Mouse (Mus musculus) intestine, embryonic 16.5 days (tissue): ENCODE measurements around the gene Tm9sf4. TPM values are rescaled to one million over a fixed set of nuclear protein-coding genes. Genes with fewer than 3 reads are reported as not detected.
A peak's percentile ranks its signal among the peaks of the same experiment; 100 is the strongest.

Experiments
- ATAC-seq: fragments of 200-750 bp; cut with Nextera tagmentation; 2 replicates; pipeline ENCODE4 v1.8.0; 2017; ENCODE audit warnings: moderate TSS enrichment, moderate library complexity
- H3K27ac ChIP-seq: fragments of 300-500 bp; sonication (generic); 2 replicates; pipeline ENCODE4 v1.5.1; 2014; ENCODE audit warnings: mild to moderate bottlenecking, low read length
- H3K27me3 ChIP-seq: fragments of 300-500 bp; sonication (generic); replicated peaks from 2 replicates; pipeline ENCODE4 v1.6.1; 2014; ENCODE audit warnings: low read length, control low read depth, mixed read lengths; ENCODE audit not compliant: control insufficient read depth, insufficient read depth
- H3K36me3 ChIP-seq: fragments of 300-500 bp; sonication (generic); 2 replicates; pipeline ENCODE4 v1.6.1; 2014; ENCODE audit warnings: low read length, control low read depth; ENCODE audit not compliant: control insufficient read depth, insufficient read depth
- H3K4me1 ChIP-seq: fragments of 300-500 bp; sonication (generic); 2 replicates; pipeline ENCODE4 v1.6.1; 2014; ENCODE audit warnings: low read length, control low read depth, mixed read lengths; ENCODE audit not compliant: control insufficient read depth, insufficient read depth
- H3K4me2 ChIP-seq: fragments of 300-500 bp; sonication (generic); 2 replicates; pipeline ENCODE4 v1.6.1; 2014; ENCODE audit warnings: low read depth, low read length, control low read depth
- H3K4me3 ChIP-seq: fragments of 300-500 bp; sonication (generic); 2 replicates; pipeline ENCODE4 v1.5.1; 2014; ENCODE audit warnings: mild to moderate bottlenecking, low read length
- H3K9ac ChIP-seq: fragments of 300-500 bp; sonication (generic); 2 replicates; pipeline ENCODE4 v1.6.1; 2014; ENCODE audit warnings: low read depth, low read length
- H3K9me3 ChIP-seq: fragments of 300-500 bp; sonication (generic); 2 replicates; pipeline ENCODE4 v1.6.1; 2016; ENCODE audit warnings: low read length, control low read depth; ENCODE audit not compliant: control insufficient read depth
- WGBS: fragments of 180-500 bp; shearing (Covaris S2); extraction: QIAGEN DNeasy Blood & Tissue Kit; methylation state at CpG from one replicate; pipeline ENCODE4 v1.1.7; 2014; 5-methylcytosine and 5-hydroxymethylcytosine counted together
- polyA plus RNA-seq: library from polyadenylated mRNA; unstranded; fragments of >200 nt; fragmentation: Nextera tagmentation; extraction: Ambion mirVana; gene quantifications from 2 replicates; pipeline ENCODE4 v1.2.1, GENCODE M21; 2015

Gene Tm9sf4
- polyA plus RNA-seq, 1 experiment from 2014 or later: 101 TPM

- Histone ChIP-seq H3K36me3 (peaks cover 28% of the 10 kb centered on the region), H3K27me3 (no peaks in the 10 kb centered on the region), H3K9me3 (no peaks in the 10 kb centered on the region), H3K4me2 (no peak overlapping the region), H3K4me1 (0 out of 2 replicates have a peak, but pooled peaks cover 3% of the 10 kb centered on the region), H3K27ac (no peak overlapping the region), H3K9ac (no peak overlapping the region), H3K4me3 (no peak overlapping the region)
- WGBS: 85% methylated on average over 2 of the region's 2 CpGs
- no peak for ATAC-seq
Measured at GRCm38 (mm10) chr2:153199114-153199513, 38.0 kb downstream of the Tm9sf4 start.

- Histone ChIP-seq H3K9ac (no peak overlapping the region), H3K27me3 (no peaks in the 10 kb centered on the region), H3K4me1 (no peaks in the 10 kb centered on the region), H3K27ac (no peak overlapping the region), H3K36me3 (peaks cover 26% of the 10 kb centered on the region), H3K9me3 (no peaks in the 10 kb centered on the region), H3K4me3 (no peak overlapping the region), H3K4me2 (no peak overlapping the region)
- WGBS: 90% methylated on average over 1 of the region's 1 CpGs
- ATAC-seq: no peak
Measured at GRCm38 (mm10) chr2:153202766-153203165, 41.7 kb downstream of the Tm9sf4 start.

DNA sequence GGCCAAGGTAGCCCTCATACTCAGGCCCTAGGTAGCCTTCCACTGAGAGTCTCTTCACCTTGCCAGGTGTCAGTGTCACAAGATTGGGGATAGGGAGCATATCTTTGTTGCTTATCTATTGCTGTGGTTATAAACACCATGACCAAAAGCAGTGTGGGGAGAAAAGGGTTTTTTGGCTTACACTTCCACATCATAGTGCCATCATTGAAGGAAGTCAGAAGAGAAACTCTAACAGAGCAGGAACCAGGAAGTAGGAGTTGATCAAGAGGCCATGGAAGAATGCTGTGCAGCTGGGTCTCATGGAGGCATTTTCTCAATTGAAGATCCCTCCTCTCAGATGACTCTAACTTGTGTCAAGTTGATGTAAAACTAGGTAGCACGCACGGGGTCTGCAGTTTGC is 47.0 kb downstream of the Tm9sf4 start:
- H3K9me3 ChIP-seq: no peaks in the 10 kb centered on the region
- H3K4me3 ChIP-seq: no peak overlapping the region
- WGBS: 93% methylated on average over 2 of the region's 2 CpGs
- H3K27me3 ChIP-seq: no peaks in the 10 kb centered on the region
- H3K4me2 ChIP-seq: no peak overlapping the region
- H3K27ac ChIP-seq: no peak overlapping the region
- H3K4me1 ChIP-seq: no peaks in the 10 kb centered on the region
- H3K9ac ChIP-seq: no peak overlapping the region
- peaks cover 22% of the 10 kb centered on the region for H3K36me3 ChIP-seq
- ATAC-seq: no peak

DNA sequence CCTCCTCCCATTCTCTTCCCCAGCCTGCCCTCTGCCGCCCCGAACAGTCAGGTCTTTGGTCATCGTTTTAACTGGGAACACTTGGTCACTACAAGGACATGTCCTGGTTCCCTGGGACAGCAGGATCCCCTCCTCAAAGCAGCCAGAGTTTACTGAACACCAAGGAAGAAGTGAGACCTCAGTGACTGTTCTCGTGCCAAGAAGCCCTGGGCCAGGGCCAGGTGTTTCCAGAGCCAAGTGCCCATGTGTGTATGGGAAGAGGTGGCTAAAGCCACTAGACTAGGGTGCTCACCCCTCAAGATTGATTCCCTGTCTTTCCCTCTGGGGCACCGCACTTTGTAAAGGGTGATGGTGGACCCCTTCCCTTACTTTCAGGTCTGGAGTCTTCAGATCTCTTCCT is 48.2 kb downstream of the Tm9sf4 start:
- Histone ChIP-seq H3K27ac (no peak overlapping the region), H3K27me3 (no peaks in the 10 kb centered on the region), H3K36me3 (peaks cover 19% of the 10 kb centered on the region), H3K4me3 (no peak overlapping the region), H3K4me1 (no peaks in the 10 kb centered on the region), H3K9ac (no peak overlapping the region), H3K9me3 (no peaks in the 10 kb centered on the region), H3K4me2 (no peak overlapping the region)
- ATAC-seq: no peak
- whole genome bisulfite sequencing: 90% methylated on average over 5 of the region's 5 CpGs

GRCm38 (mm10) chr2:153211451-153211850 is 50.3 kb downstream of the Tm9sf4 start:
- Histone ChIP-seq H3K36me3 (peaks cover 13% of the 10 kb centered on the region), H3K4me2 (no peak overlapping the region), H3K4me1 (peaks cover 3% of the 10 kb centered on the region; the same call in 1 of the 2 replicates), H3K9me3 (no peaks in the 10 kb centered on the region), H3K4me3 (no peak overlapping the region), H3K27me3 (no peaks in the 10 kb centered on the region), H3K27ac (no peak overlapping the region), H3K9ac (no peak overlapping the region)
- no peak for ATAC-seq
- WGBS: 93% methylated on average over 5 of the region's 5 CpGs

- Histone ChIP-seq H3K9ac (no peak overlapping the region), H3K9me3 (no peaks in the 10 kb centered on the region), H3K36me3 (peaks cover 8% of the 10 kb centered on the region), H3K4me1 (peaks cover 3% of the 10 kb centered on the region; the same call in 1 of the 2 replicates), H3K4me3 (no peak overlapping the region), H3K4me2 (no peak overlapping the region), H3K27ac (no peak overlapping the region), H3K27me3 (no peaks in the 10 kb centered on the region)
- 84% methylated on average over 4 of the region's 4 CpGs for WGBS
- ATAC-seq: no peak
Measured at GRCm38 (mm10) chr2:153213351-153213750, 52.2 kb downstream of the Tm9sf4 start.

- Histone ChIP-seq H3K4me3 (no peak overlapping the region), H3K9ac (no peak overlapping the region), H3K4me2 (no peak overlapping the region), H3K27me3 (no peaks in the 10 kb centered on the region), H3K27ac (peak overlapping the region; percentile 39), H3K9me3 (no peaks in the 10 kb centered on the region), H3K4me1 (peaks cover 3% of the 10 kb centered on the region; the same call in 1 of the 2 replicates), H3K36me3 (no peaks in the 10 kb centered on the region)
- WGBS: 62% methylated on average over 6 of the region's 6 CpGs
- no peak for ATAC-seq
Measured at GRCm38 (mm10) chr2:153214771-153215259, 53.7 kb downstream of the Tm9sf4 start.

DNA sequence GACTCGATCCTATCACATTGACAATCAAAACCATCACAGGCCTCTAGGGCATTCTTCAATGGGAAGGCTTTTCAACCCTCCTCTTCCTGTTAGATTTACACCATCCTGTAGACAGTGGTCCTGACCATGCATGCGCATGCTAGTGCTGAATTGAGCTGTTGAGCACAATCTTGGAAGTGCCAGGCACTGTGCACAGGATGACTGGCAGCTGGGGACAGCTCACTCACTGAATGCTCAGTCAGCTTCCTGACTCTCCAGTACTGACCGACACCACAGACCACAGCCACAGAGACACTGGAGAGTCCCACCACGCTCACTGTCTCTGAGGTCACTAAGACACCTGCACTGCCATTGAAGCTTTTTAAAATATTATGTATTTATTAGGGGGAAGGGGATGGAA is 54.3 kb downstream of the Tm9sf4 start:
- 89% methylated on average over 4 of the region's 4 CpGs for WGBS
- H3K4me2 ChIP-seq: no peak overlapping the region
- H3K4me1 ChIP-seq: peaks cover 3% of the 10 kb centered on the region; the same call in 1 of the 2 replicates

DNA sequence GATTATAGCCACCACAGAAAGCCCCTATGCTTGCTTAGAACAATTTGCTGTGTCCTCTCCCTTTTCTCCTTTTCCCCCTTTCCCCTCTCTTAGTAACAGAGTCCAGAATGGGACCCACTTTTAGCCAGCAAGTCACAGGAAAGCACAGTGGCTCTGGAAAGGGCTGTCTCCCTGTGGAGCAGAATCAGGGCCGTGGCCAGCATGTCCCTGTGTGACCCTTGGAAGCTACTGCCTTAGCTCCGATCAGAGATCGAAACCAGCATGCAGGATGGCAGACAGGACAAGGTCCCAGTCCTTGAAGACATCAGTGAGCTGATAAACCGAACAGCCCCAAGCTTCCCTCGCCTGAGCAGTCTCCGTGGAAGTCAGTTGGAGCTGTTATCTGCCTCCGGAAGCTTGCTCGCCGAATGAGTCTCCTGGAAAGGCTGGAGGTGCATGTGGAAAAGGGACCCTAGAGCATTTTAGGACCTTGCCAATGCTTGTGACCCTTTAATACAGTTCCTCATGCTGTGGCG is 56.8 kb downstream of the Tm9sf4 start:
- Histone ChIP-seq H3K9me3 (no peaks in the 10 kb centered on the region), H3K27ac (peak overlapping the region; percentile 94), H3K9ac (peak overlapping the region; percentile 43; the same call in 1 of the 2 replicates), H3K4me2 (no peak overlapping the region; the same call in 1 of the 2 replicates), H3K4me1 (peaks cover 3% of the 10 kb centered on the region; the same call in 1 of the 2 replicates), H3K4me3 (no peak overlapping the region), H3K27me3 (no peaks in the 10 kb centered on the region), H3K36me3 (no peaks in the 10 kb centered on the region)
- ATAC-seq: peak; percentile 72
- WGBS: 67% methylated on average over 10 of the region's 10 CpGs

More for the DNA sequence above, 54.3 kb downstream of the Tm9sf4 start:
- Histone ChIP-seq H3K9ac (no peak overlapping the region), H3K27ac (peak overlapping the region; percentile 39; the same call in 1 of the 2 replicates), H3K4me3 (no peak overlapping the region), H3K36me3 (no peaks in the 10 kb centered on the region), H3K27me3 (no peaks in the 10 kb centered on the region), H3K9me3 (no peaks in the 10 kb centered on the region)
- ATAC-seq: no peak
